Mouse (Mus musculus) ES-Bruce4 (cell line): ENCODE results near the gene Hhipl1. TPM values are rescaled to one million over a fixed set of nuclear protein-coding genes. Genes with fewer than 3 reads are reported as not detected.
A peak's percentile ranks its signal among the peaks of the same experiment; 100 is the strongest.

ENCODE experiments used
- H3K27ac ChIP-seq: 2 replicates; pipeline ENCODE4 v1.5.1; 2012; ENCODE audit warnings: low read length, inconsistent platforms; ENCODE audit not compliant: insufficient read depth
- H3K27me3 ChIP-seq: 2 replicates; pipeline ENCODE4 v1.6.1; 2012; ENCODE audit warnings: mild to moderate bottlenecking, low read length, inconsistent platforms; ENCODE audit not compliant: control insufficient read depth, poor library complexity, insufficient read depth, severe bottlenecking
- H3K36me3 ChIP-seq: 2 replicates; pipeline ENCODE4 v1.6.1; 2012; ENCODE audit warnings: inconsistent platforms, mild to moderate bottlenecking, low read length, moderate library complexity; ENCODE audit not compliant: control insufficient read depth, poor library complexity, insufficient read depth, severe bottlenecking
- H3K4me1 ChIP-seq: one replicate; pipeline ENCODE4 v1.8.1; 2011; ENCODE audit warnings: low read length; ENCODE audit not compliant: control insufficient read depth, insufficient read depth
- H3K4me3 ChIP-seq: 2 replicates; pipeline ENCODE4 v1.5.1; 2011; ENCODE audit warnings: low read depth, mild to moderate bottlenecking, low read length
- H3K9ac ChIP-seq: 2 replicates; pipeline ENCODE4 v1.6.1; 2012; ENCODE audit warnings: low read depth, mild to moderate bottlenecking, inconsistent platforms; ENCODE audit not compliant: poor library complexity, severe bottlenecking
- H3K9me3 ChIP-seq: replicated peaks from 2 replicates; pipeline ENCODE4 v1.6.1; 2012; ENCODE audit warnings: mild to moderate bottlenecking, low read length, inconsistent platforms; ENCODE audit not compliant: control insufficient read depth, poor library complexity, insufficient read depth, severe bottlenecking
- CTCF ChIP-seq: IDR thresholded peaks from one replicate; pipeline ENCODE4 v1.8.1; 2011; ENCODE audit warnings: low read depth, low read length
- EP300 ChIP-seq: IDR thresholded peaks from 2 replicates; pipeline ENCODE4 v1.6.1; 2011; ENCODE audit warnings: low read depth, low read length; ENCODE audit not compliant: insufficient read depth
- POLR2A ChIP-seq: IDR thresholded peaks from one replicate; pipeline ENCODE4 v1.8.1; 2011; ENCODE audit warnings: low read length; ENCODE audit not compliant: insufficient read depth
- polyA plus RNA-seq: library from polyadenylated mRNA; stranded (reverse); fragments of >200 nt; gene quantifications from 2 replicates; pipeline ENCODE4 v1.2.4, GENCODE M21; 2011; ENCODE audit warnings: low read depth; ENCODE audit not compliant: missing spikeins, insufficient read depth, insufficient read length

Hhipl1 gene
- polyA plus RNA-seq, 1 experiment: 1.1 TPM

DNA sequence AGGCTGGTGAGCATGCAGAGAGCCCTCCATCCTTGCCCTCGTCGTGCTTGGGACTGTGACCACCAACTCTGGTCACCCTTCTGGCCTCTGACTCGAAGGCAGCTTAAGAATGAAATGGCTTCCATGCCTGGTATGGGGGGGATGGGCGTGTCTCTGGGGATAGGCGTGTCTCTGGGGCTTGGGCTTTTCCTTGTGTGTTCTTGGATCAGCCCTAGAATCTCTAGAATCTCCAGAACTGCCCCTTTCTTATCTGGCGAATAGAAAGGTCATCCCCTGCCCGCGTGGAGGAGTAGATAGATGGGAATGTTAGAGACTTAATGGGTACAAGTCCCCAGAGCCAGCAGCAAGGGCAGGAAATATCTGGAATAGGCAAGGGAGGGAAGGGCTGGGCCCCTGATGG is 14.0 kb downstream of the Hhipl1 start:
- no peaks in the 10 kb centered on the region for H3K9me3 ChIP-seq
- H3K27ac ChIP-seq: no peak overlapping the region
- H3K9ac ChIP-seq: no peak overlapping the region
- H3K27me3 ChIP-seq: no peaks in the 10 kb centered on the region; the same call in 1 of the 2 replicates
- peaks cover 6% of the 10 kb centered on the region for H3K4me1 ChIP-seq
- no peak overlapping the region for H3K4me3 ChIP-seq
- TF ChIP-seq CTCF: no peak
- no peaks in the 10 kb centered on the region for H3K36me3 ChIP-seq

GRCm38 (mm10) chr12:108326401-108326800 is 20.3 kb downstream of the Hhipl1 start:
- Histone ChIP-seq H3K4me3 (no peak overlapping the region), H3K27ac (no peak overlapping the region), H3K4me1 (peaks cover under 1% of the 10 kb centered on the region), H3K9ac (no peak overlapping the region), H3K27me3 (peaks cover 4% of the 10 kb centered on the region), H3K9me3 (no peaks in the 10 kb centered on the region), H3K36me3 (no peaks in the 10 kb centered on the region)
- TF ChIP-seq POLR2A: no peak
- TF ChIP-seq EP300: no peak
- no peak for TF ChIP-seq CTCF

DNA sequence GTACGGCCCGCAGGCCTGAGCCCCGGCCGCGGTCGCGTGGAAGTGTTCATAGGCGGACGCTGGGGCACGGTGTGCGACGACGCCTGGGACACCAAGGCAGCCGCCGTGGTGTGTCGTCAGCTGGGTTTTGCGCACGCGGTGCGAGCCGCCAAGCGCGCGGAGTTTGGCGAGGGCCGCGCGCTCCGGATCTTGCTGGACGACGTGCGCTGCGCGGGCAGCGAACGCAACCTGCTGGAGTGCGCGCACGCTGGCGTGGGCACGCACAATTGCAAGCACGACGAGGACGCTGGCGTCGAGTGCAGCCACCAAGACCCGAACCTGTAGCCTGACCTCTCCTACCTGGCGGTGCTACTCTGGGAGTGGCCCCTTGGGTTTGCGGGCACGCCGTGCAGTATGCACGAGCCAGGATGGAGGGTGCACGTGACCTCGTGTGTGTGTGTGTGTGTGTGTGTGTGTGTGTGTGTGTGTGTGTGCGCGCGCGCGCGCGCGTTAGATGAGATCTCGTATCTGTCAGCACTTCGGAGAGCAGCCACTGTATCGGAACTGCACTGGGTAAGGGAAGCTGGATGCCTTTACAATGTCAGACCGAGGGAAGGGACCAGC is 21.9 kb downstream of the Hhipl1 start:
- no peaks in the 10 kb centered on the region for H3K9me3 ChIP-seq
- TF ChIP-seq CTCF (no peak), POLR2A (no peak), EP300 (no peak)
- no peaks in the 10 kb centered on the region for H3K36me3 ChIP-seq
- no peak overlapping the region for H3K27ac ChIP-seq
- peak overlapping the region; percentile 52 for H3K4me3 ChIP-seq
- H3K9ac ChIP-seq: peak overlapping the region; percentile 57
- no peaks in the 10 kb centered on the region for H3K4me1 ChIP-seq
- H3K27me3 ChIP-seq: peaks cover 4% of the 10 kb centered on the region

DNA sequence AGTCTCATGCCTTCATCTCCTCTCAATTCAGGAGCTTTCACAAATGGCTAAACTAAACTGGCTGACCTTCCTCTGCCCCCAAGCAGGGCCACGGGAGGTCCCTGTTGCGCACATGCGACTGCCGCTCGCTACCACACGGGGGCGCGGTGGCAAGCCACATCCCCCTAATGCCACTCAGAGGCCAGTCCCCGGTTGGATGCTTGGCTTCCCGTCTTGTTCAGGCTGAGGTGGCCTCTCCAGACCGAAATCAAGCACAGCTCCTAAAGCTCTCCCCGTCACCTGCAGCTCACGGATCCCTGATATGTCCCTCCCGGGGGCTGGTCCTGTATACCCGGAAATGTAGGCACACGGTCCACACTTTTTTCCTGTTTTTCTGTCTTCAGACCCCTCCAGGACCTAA is 27.0 kb downstream of the Hhipl1 start:
- no peaks in the 10 kb centered on the region for H3K27me3 ChIP-seq
- H3K9me3 ChIP-seq: no peaks in the 10 kb centered on the region
- H3K27ac ChIP-seq: no peak overlapping the region
- H3K36me3 ChIP-seq: no peaks in the 10 kb centered on the region
- no peaks in the 10 kb centered on the region for H3K4me1 ChIP-seq
- peak overlapping the region; percentile 9; the same call in 1 of the 2 replicates for H3K9ac ChIP-seq
- TF ChIP-seq POLR2A: no peak
- TF ChIP-seq CTCF: peak; percentile 98
- TF ChIP-seq EP300: 0 out of 2 replicates have a peak, but pooled peaks have one; percentile 20
- H3K4me3 ChIP-seq: peak overlapping the region; percentile 43

- no peaks in the 10 kb centered on the region for H3K36me3 ChIP-seq
- no peak overlapping the region for H3K27ac ChIP-seq
- H3K9ac ChIP-seq: peak overlapping the region; percentile 9; the same call in 1 of the 2 replicates
- no peaks in the 10 kb centered on the region for H3K27me3 ChIP-seq
- TF ChIP-seq CTCF: no peak
- TF ChIP-seq POLR2A: no peak
- no peak for TF ChIP-seq EP300
- H3K9me3 ChIP-seq: no peaks in the 10 kb centered on the region
- H3K4me3 ChIP-seq: peak overlapping the region; percentile 43
- H3K4me1 ChIP-seq: no peaks in the 10 kb centered on the region
Measured at GRCm38 (mm10) chr12:108333481-108333882, 27.4 kb downstream of the Hhipl1 start.

DNA sequence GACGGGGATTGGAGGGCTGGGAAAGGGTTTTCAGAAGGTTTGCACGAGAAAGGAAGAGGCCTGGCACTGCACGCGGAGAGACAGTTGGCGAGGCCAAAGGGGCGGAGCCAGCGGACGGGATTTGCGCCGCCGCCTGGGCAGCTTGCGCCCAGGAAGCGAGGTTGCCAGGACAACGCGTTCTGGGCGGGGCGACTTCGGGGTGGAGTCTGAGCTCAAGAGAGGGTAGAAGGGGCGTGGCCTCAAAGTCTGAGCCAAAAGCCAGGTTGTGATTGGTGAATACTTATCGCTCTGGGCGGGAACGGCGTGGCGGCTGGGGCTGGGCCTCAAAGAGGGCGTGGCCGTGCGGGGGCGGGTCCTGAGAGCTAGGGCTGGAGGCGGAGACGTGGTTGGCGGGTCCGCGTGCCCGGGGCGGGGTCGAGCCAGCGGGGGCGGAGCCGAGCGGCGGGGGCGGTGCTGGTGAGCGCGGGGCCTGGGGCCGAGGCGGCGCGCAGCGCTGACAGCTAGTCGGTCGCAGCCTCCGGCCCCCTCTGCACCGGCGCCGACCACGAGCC is 27.9 kb downstream of the Hhipl1 start, which contains the start of gene Cyp46a1:
Cyp46a1 (plus strand) TSS at position 487 of the 551 bp plus-strand sequence.
- no peaks in the 10 kb centered on the region for H3K36me3 ChIP-seq
- TF ChIP-seq CTCF (no peak), POLR2A (no peak), EP300 (no peak)
- no peaks in the 10 kb centered on the region for H3K4me1 ChIP-seq
- H3K27ac ChIP-seq: no peak within 1 kb of the TSS
- H3K27me3 ChIP-seq: no peaks in the 10 kb centered on the region
- H3K4me3 ChIP-seq: peak within 1 kb of the TSS; percentile 66
- peak within 1 kb of the TSS; percentile 9; the same call in 1 of the 2 replicates for H3K9ac ChIP-seq
- H3K9me3 ChIP-seq: no peaks in the 10 kb centered on the region
